Mouse (Mus musculus): ENCODE data around the gene Fads6.

GRCm38 (mm10) chr11:115271481-115271880, 26.0 kb downstream of the Fads6 start:
- TF ChIP-seq CTCF (IDR thresholded peaks at IDR 0.05; ENCODE audit: extremely low read depth, insufficient read length, insufficient replicate concordance, low read depth, low read length) (no peak), POLR2A (IDR thresholded peaks at IDR 0.05; ENCODE audit: low read depth, low read length) (no peak)

Data from small intestine, adult 2 months (tissue).